Comparison of ENCODE assay signal across 9 mouse cellular contexts in the genomic region with DNA sequence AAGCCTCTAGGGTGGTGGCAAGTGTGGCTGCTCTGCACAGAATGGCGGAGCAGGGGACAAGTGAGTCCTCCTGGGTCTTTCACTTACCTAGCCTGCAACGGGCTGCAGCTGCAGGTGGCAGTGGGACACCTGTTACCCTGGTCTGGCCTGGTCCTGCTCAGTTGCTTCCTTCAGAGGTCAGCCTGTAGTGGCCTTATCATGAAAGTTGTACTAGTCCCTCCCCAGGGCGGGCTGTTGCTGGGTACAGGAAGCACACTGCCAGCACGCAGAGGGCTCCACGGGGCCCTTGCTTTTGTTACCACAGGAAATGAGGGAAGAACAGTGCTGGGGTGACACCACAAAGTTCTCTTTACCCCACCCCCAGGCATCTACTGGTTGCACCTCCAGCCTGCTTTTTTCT. TPM values are rescaled to one million over a fixed set of nuclear protein-coding genes. Genes with fewer than 3 reads are reported as not detected.
DNase-seq lines count a peak whose midpoint lies in the region; ATAC-seq lines count a peak whose summit lies in the region.
"Had no signal": no experiment of that assay in that cellular context is flagged by ENCODE, and none has a peak within 500 bp of the region (broad histone marks: within the 10 kb centered on the region; RNA-seq: fewer than 3 reads in every experiment).

A gene (minus strand): TSS at position 279 of the 400 bp plus-strand sequence.

- peak within 1 kb of the TSS; percentile 10 for H3K4me3 ChIP-seq in heart, embryonic 13.5 days
- peak within 1 kb of the TSS; percentile 9; the same call in 1 of the 2 replicates for H3K4me3 ChIP-seq in lung, embryonic 15.5 days
- no peak within 1 kb of the TSS; the same call in 1 of the 2 replicates for H3K4me3 ChIP-seq in stomach, embryonic 14.5 days (ENCODE audit: low read depth, low read length)
- H3K4me3 ChIP-seq in forebrain, embryonic 15.5 days, result no peak within 1 kb of the TSS
- H3K4me3 ChIP-seq: limb, embryonic 12.5 days had no signal

- 56% methylated on average over 5 of the region's 5 CpGs for WGBS in heart, embryonic 13.5 days
- WGBS in lung, embryonic 15.5 days, result 60% methylated on average over 5 of the region's 5 CpGs
- WGBS in stomach, embryonic 14.5 days, result 88% methylated on average over 5 of the region's 5 CpGs
- WGBS in forebrain, embryonic 15.5 days, result 92% methylated on average over 5 of the region's 5 CpGs

- H3K4me2 ChIP-seq in heart, embryonic 13.5 days, result peak within 1 kb of the TSS; percentile 36; the same call in 1 of the 2 replicates
- no peak within 1 kb of the TSS for H3K4me2 ChIP-seq in lung, embryonic 15.5 days
- no peak within 1 kb of the TSS for H3K4me2 ChIP-seq in stomach, embryonic 14.5 days (replicated peaks; ENCODE audit: low read depth, low read length)
- H3K4me2 ChIP-seq in forebrain, embryonic 15.5 days (replicated peaks), result no peak within 1 kb of the TSS
- H3K4me2 ChIP-seq: limb, embryonic 12.5 days had no signal

- peak within 1 kb of the TSS; percentile 54 for H3K27ac ChIP-seq in heart, embryonic 13.5 days (replicated peaks)
- no peak within 1 kb of the TSS for H3K27ac ChIP-seq in lung, embryonic 15.5 days
- H3K27ac ChIP-seq in stomach, embryonic 14.5 days (ENCODE audit: low read length), result no peak within 1 kb of the TSS
- H3K27ac ChIP-seq in forebrain, embryonic 15.5 days (replicated peaks), result no peak within 1 kb of the TSS
- H3K27ac ChIP-seq: limb, embryonic 12.5 days had no signal

- peaks cover 61% of the 10 kb centered on the region for H3K36me3 ChIP-seq in heart, embryonic 13.5 days
- peaks cover 43% of the 10 kb centered on the region for H3K36me3 ChIP-seq in lung, embryonic 15.5 days
- peaks cover 48% of the 10 kb centered on the region for H3K36me3 ChIP-seq in stomach, embryonic 14.5 days (ENCODE audit: control insufficient read depth, insufficient read depth, low read length)
- H3K36me3 ChIP-seq in forebrain, embryonic 15.5 days, result peaks cover 56% of the 10 kb centered on the region

- H3K4me1 ChIP-seq in heart, embryonic 13.5 days, result peaks cover 17% of the 10 kb centered on the region
- no peaks in the 10 kb centered on the region for H3K4me1 ChIP-seq in lung, embryonic 15.5 days
- no peaks in the 10 kb centered on the region for H3K4me1 ChIP-seq in stomach, embryonic 14.5 days (ENCODE audit: control insufficient read depth, insufficient read depth, low read length)
- H3K4me1 ChIP-seq in forebrain, embryonic 15.5 days, result no peaks in the 10 kb centered on the region
- H3K4me1 ChIP-seq: limb, embryonic 12.5 days had no signal

- no peaks in the 10 kb centered on the region for H3K9me3 ChIP-seq in heart, embryonic 13.5 days
- H3K9me3 ChIP-seq in lung, embryonic 15.5 days, result no peaks in the 10 kb centered on the region
- H3K9me3 ChIP-seq in stomach, embryonic 14.5 days (ENCODE audit: control insufficient read depth, low read depth, low read length), result no peaks in the 10 kb centered on the region
- H3K9me3 ChIP-seq in forebrain, embryonic 15.5 days, result no peaks in the 10 kb centered on the region
- H3K9me3 ChIP-seq: limb, embryonic 12.5 days had no signal

- peak; percentile 53 for DNase-seq in gastrocnemius, postnatal 25 days
- DNase-seq in gastrocnemius, postnatal 14 days, result no peak
- peak; percentile 87 for DNase-seq in T-cell, adult 2 months (ENCODE audit: low spot score)
- no peak for DNase-seq in cerebellum, postnatal 14 days

- no peaks in the 10 kb centered on the region for H3K27me3 ChIP-seq in heart, embryonic 13.5 days (replicated peaks)
- no peaks in the 10 kb centered on the region for H3K27me3 ChIP-seq in lung, embryonic 15.5 days
- H3K27me3 ChIP-seq in stomach, embryonic 14.5 days (ENCODE audit: control insufficient read depth, insufficient read depth, low read length), result no peaks in the 10 kb centered on the region
- no peaks in the 10 kb centered on the region for H3K27me3 ChIP-seq in forebrain, embryonic 15.5 days
- H3K27me3 ChIP-seq: limb, embryonic 12.5 days had no signal

- no peak for ATAC-seq in heart, embryonic 13.5 days (ENCODE audit: extremely low read depth, insufficient number of reproducible peaks, low FRiP score, low TSS enrichment)
- peak; percentile 67; the same call in 1 of the 2 replicates for ATAC-seq in lung, embryonic 15.5 days (ENCODE audit: borderline replicate concordance, extremely low read depth, low FRiP score, low TSS enrichment)
- peak; percentile 39; the same call in 1 of the 2 replicates for ATAC-seq in stomach, embryonic 14.5 days (ENCODE audit: insufficient number of reproducible peaks, insufficient read depth, low FRiP score, low read depth)
- ATAC-seq in forebrain, embryonic 15.5 days (replicated peaks), result no peak

- intact Hi-C loops in gastrocnemius, postnatal 14 days (cut with DNase I; ENCODE audit: low total_unique reads), result no loop called here

- peak within 1 kb of the TSS; percentile 25; the same call in 1 of the 2 replicates for H3K9ac ChIP-seq in heart, embryonic 13.5 days
- H3K9ac ChIP-seq in lung, embryonic 15.5 days, result no peak within 1 kb of the TSS
- no peak within 1 kb of the TSS for H3K9ac ChIP-seq in stomach, embryonic 14.5 days (replicated peaks; ENCODE audit: low read depth, low read length)
- H3K9ac ChIP-seq in forebrain, embryonic 15.5 days (replicated peaks), result no peak within 1 kb of the TSS
- H3K9ac ChIP-seq: limb, embryonic 12.5 days had no signal

RNA-seq across cellular contexts. Expression of the gene that starts here (rescaled TPM):
- total RNA-seq in gastrocnemius, postnatal 25 days (2021), result 1 to 10 TPM in 1 of 2 experiments, under 1 TPM in 1; 0.84 to 1.2 TPM
- 1 to 10 TPM; 2.0 to 2.2 TPM for total RNA-seq in gastrocnemius, postnatal 14 days (2021)
- 7.6 and 8.1 TPM in 2 replicates for polyA plus RNA-seq in heart, embryonic 13.5 days (2015; fragmentation: Nextera tagmentation; extraction: Ambion mirVana)
- polyA plus RNA-seq in lung, embryonic 15.5 days (2015; fragmentation: Nextera tagmentation; extraction: Ambion mirVana), result 9.5 and 13.5 TPM in 2 replicates
- polyA plus RNA-seq in stomach, embryonic 14.5 days (2014; fragmentation: Nextera tagmentation; extraction: Ambion mirVana), result 8.2 and 8.3 TPM in 2 replicates
- 3.6 and 3.7 TPM in 2 replicates for polyA plus RNA-seq in forebrain, embryonic 15.5 days (2015; fragmentation: Nextera tagmentation; extraction: Ambion mirVana)

Comparison
In these comparisons a context has a peak if more than half of its experiments do, and no peak if none do; other contexts are left out.
1. DNase-seq: peak in gastrocnemius, postnatal 25 days (single experiment) and T-cell, adult 2 months (single experiment); none in gastrocnemius, postnatal 14 days (single experiment) and cerebellum, postnatal 14 days (0 of 2).
2. ATAC-seq: peak in lung, embryonic 15.5 days (single experiment) and stomach, embryonic 14.5 days (single experiment); none in heart, embryonic 13.5 days (single experiment) and forebrain, embryonic 15.5 days (single experiment).
3. H3K4me3 ChIP-seq: peak in heart, embryonic 13.5 days (single experiment) and lung, embryonic 15.5 days (single experiment); none in stomach, embryonic 14.5 days (single experiment) and forebrain, embryonic 15.5 days (single experiment).